Mouse (Mus musculus): ENCODE measurements around the gene Cnnm4.

Cnnm4 gene

DNA sequence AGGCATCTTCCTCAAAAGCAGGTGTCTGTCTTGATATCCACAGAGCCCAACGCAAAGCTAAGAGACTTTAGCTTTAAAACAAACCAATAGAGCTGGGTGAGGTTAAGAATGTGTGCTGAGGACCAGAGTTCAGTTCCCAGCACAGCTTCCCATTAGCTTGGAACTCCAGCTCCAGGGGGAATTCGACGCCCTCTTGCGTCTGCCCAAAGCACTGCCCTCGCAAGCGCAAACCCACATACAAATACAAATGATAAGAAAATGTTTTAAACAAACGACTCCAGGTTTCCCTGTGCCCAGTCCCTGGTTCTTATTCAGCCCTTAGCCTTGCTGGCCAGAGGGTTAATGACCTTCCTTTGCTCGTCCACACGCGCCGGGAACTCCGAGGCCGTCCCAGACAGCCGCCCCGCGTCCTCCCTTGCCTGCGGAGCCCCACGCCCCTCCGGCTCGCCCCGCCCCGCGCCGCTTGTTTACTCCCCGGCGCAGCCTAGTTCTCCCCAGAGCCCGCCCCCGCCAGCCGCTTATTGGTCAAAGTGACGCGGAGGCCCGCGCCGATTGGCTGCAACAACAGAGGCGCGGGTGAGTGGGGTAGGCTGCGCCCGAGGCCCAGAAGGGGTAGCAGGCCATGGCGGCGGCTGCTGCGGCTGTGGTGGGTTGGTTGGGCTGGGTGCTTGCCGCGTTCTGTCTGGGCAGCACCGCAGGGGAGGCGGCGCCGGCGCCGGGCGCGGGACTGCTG is 40.0 kb downstream of the Cnnm4 start, which contains the start of gene Cnnm3:
Gene Cnnm3, plus strand, starts transcription at position 579 of the 733 bp plus-strand sequence.
- in situ Hi-C loops (cut with MboI; ENCODE audit: unreplicated experiment in 2 of 2): no loop called here

GRCm38 (mm10) chr1:36512089-36512965 is 40.9 kb downstream of the Cnnm4 start:
- in situ Hi-C loops (cut with MboI; ENCODE audit: unreplicated experiment in 2 of 2): no loop called here

DNA sequence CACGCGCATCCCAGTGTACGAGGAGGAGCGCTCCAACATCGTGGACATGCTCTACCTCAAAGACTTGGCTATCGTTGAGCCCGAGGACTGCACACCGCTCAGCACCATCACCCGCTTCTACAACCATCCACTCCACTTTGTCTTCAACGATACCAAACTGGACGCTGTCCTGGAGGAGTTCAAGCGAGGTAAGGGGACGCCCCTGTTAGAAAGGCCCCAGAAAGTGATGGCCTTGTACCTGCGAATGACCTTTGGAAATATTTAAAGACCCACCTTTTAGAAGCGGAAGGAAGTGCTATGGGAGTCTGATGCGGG is 41.5 kb downstream of the Cnnm4 start:
- in situ Hi-C loops (cut with MboI; ENCODE audit: unreplicated experiment in 2 of 2): no loop called here

- in situ Hi-C loops (cut with MboI; ENCODE audit: unreplicated experiment in 2 of 2): no loop called here
Measured at GRCm38 (mm10) chr1:36513310-36513709, 41.9 kb downstream of the Cnnm4 start.

DNA sequence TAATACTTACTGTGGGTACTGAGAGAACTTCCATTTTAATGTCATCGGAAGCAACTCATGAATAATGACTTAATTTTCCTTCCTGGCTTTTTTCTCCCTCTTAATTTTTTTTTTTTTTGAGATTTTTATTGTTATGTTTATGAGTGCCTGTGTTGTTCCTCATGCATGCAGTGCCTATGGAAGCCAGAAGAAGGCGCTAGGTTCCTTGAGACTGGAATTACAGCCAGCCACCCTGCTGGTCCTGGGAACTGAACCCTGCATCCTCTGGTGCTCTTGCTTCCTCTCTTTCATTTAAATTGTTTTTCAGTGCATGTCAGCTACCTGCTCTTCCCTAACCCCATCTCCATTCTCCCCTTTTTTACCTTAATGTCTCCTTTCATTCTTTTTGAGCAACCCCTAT is 42.3 kb downstream of the Cnnm4 start:
- in situ Hi-C loops (cut with MboI; ENCODE audit: unreplicated experiment in 2 of 2): no loop called here

GRCm38 (mm10) chr1:36518259-36518658 is 46.8 kb downstream of the Cnnm4 start:
- in situ Hi-C loops (cut with MboI; ENCODE audit: unreplicated experiment in 2 of 2): no loop called here

GRCm38 (mm10) chr1:36519626-36520025 is 48.2 kb downstream of the Cnnm4 start:
- in situ Hi-C loops (cut with MboI; ENCODE audit: unreplicated experiment in 2 of 2): no loop called here

DNA sequence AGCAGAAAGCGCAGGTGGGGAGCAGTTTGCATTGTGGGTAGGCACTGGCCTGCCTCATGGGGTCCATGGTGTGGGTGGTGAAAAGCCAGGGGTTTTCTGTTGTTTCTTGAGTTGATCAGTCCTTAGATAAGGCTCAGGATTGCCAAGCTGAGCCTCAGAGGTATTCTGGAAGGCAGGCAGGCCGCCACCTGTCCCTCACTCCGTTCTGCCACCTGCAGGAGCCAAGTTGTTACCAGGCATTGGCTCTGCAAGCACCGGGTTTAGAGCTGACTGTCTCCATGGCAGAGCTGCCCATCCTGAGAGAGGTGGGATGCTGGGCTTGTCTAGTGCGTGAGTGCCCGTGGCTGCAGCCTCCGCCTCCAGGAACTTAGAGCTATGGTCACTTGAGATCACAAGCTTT is 50.8 kb downstream of the Cnnm4 start:
- in situ Hi-C loops (cut with MboI; ENCODE audit: unreplicated experiment in 2 of 2): no loop called here

GRCm38 (mm10) chr1:36523332-36524013 is 52.1 kb downstream of the Cnnm4 start:
- in situ Hi-C loops (cut with MboI; ENCODE audit: unreplicated experiment in 2 of 2): no loop called here

DNA sequence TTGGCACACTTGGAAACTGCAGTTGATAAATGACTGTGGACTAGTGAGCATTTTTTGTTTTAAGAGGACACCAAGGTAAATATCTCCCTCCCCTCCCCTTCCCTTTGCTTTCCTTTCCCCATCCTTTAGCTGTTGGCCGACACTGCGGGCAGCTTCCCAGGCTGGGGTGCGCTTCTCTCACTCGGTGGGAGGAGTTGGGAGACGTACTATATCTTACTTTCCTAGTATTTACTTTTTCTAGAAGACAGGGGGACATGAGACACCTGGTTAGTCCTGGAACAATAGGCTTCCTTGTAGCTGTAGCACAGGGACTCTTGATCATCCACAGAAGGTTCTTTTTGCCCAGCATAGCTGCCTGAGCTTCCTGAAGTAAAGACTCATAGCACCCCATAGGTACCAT is 52.6 kb downstream of the Cnnm4 start:
- in situ Hi-C loops (cut with MboI; ENCODE audit: unreplicated experiment in 2 of 2): no loop called here

GRCm38 (mm10) chr1:36525774-36526173 is 54.4 kb downstream of the Cnnm4 start:
- in situ Hi-C loops (cut with MboI; ENCODE audit: unreplicated experiment in 2 of 2): no loop called here

DNA sequence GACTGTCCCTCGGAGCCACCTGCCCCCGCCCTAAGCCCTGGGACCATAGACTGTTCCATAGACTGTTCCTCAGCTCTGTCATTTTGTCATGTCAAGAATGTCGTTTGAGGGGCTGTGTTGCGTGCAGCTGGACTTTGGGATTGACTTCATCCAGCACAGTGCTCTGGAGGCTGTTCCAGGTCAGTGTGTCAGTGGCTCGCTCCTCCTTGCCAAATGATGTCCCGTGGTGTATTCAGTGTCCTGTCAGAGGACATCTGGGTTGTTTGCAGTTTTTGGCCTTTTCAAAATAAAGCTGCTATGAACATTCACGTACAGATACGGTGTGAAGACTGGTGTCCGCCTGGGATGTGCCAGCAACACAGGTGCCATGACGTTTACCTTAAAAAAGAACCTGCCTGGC is 55.5 kb downstream of the Cnnm4 start:
- in situ Hi-C loops (cut with MboI; ENCODE audit: unreplicated experiment in 2 of 2): no loop called here

DNA sequence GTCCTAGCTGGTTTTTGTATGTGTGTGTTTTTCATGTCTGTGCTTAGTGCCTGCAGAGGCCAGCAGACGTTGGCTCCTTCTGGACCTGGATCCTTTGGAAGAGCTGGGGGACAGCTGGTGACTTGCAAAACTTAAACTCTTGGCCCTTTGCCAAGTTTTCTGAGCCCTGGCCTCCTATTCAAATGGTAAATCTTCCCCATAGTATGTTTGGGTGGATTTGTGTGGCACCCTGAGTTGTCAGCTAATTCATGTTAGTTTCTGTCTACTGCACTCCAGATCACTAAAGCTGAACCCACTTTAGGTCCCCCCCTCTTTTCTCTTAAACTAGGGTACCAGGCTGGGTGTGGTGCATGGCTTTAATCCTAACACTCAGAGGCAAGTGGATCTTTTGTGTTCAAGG is 56.9 kb downstream of the Cnnm4 start:
- in situ Hi-C loops (cut with MboI; ENCODE audit: unreplicated experiment in 2 of 2): no loop called here

DNA sequence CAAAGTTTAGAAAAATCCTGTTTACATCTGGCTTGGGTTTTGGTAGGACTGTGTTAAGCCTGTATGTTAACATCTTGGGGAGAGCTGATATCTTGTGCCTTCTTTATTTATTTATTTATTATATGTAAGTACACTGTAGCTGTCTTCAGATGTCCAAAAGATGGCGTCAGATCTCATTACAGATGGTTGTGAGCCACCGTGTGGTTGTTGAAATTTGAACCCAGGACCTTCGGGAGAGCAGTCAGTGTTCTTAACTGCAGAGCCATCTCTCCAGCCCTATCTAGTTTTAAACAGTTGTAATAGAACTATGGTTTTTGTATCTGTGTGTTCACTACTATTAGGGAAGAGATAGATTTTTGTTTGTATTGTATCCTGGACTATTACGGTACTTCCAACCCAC is 57.9 kb downstream of the Cnnm4 start:
- in situ Hi-C loops (cut with MboI; ENCODE audit: unreplicated experiment in 2 of 2): no loop called here

GRCm38 (mm10) chr1:36529875-36530274 is 58.5 kb downstream of the Cnnm4 start:
- in situ Hi-C loops (cut with MboI; ENCODE audit: unreplicated experiment in 2 of 2): no loop called here

DNA sequence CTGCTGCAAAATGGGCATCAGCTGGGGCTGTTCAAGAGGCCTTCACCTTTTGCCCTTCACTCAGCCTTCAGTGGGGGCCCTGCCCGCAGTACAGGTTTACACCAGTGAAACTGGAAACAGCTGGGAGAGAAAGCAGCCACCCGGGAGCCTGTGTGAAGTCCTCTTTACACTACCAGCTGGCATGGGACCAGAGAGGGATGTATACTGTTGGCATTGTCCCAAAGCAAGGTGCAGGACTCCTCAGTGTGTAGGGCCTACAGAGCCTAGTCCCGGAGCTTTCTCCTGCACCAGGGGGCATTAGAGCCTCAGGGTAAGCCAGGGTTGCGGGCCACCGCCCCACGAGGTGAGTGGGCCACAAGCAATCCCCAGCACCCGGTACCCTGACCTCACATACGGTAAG is 59.1 kb downstream of the Cnnm4 start:
- in situ Hi-C loops (cut with MboI; ENCODE audit: unreplicated experiment in 2 of 2): no loop called here

DNA sequence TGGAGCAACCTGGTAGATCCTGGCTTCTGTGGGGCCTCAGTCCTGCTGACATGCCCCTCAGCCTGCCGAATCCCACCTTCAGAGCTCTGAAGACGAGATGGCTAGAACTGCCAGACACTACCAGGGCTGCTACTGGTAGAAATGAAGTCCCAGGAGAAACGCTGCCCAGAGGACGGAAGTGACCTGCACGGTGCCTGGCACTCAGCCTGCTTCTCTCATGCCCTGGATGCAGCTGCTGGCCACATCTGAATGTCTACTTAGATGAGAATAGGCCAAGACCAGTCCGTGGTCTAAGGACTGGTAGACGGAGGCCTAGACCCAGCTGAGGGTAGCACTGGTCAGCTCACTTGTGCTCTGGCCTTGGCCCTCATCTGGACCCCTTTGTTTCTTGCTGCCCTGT is 59.5 kb downstream of the Cnnm4 start:
- in situ Hi-C loops (cut with MboI; ENCODE audit: unreplicated experiment in 2 of 2): no loop called here

GRCm38 (mm10) chr1:36531461-36531860 is 60.0 kb downstream of the Cnnm4 start:
- in situ Hi-C loops (cut with MboI; ENCODE audit: unreplicated experiment in 2 of 2): no loop called here

GRCm38 (mm10) chr1:36533546-36533945 is 62.1 kb downstream of the Cnnm4 start:
- in situ Hi-C loops (cut with MboI; ENCODE audit: unreplicated experiment in 2 of 2): no loop called here

GRCm38 (mm10) chr1:36534595-36535058 is 63.2 kb downstream of the Cnnm4 start:
- in situ Hi-C loops (cut with MboI; ENCODE audit: unreplicated experiment in 2 of 2): no loop called here
